Mouse (Mus musculus) bone marrow macrophage, adult 2 months (primary cell): Measurements from ENCODE around the gene Tent4a.

Experiments
- CTCF ChIP-seq: IDR thresholded peaks from 2 replicates; pipeline ENCODE4 v1.5.1; 2012; ENCODE audit warnings: low read depth, mild to moderate bottlenecking, low read length, moderate library complexity
- POLR2A ChIP-seq: IDR thresholded peaks from 2 replicates; pipeline ENCODE4 v1.6.1; 2012; ENCODE audit warnings: mild to moderate bottlenecking, low read depth, low read length, borderline replicate concordance

- TF ChIP-seq CTCF = no peak
- TF ChIP-seq POLR2A = no peak
Measured at GRCm38 (mm10) chr13:69547488-69548180, 13.2 kb upstream of the Tent4a start.
